Mouse (Mus musculus): Measurements from ENCODE around the gene Gpbp1l1.

DNA sequence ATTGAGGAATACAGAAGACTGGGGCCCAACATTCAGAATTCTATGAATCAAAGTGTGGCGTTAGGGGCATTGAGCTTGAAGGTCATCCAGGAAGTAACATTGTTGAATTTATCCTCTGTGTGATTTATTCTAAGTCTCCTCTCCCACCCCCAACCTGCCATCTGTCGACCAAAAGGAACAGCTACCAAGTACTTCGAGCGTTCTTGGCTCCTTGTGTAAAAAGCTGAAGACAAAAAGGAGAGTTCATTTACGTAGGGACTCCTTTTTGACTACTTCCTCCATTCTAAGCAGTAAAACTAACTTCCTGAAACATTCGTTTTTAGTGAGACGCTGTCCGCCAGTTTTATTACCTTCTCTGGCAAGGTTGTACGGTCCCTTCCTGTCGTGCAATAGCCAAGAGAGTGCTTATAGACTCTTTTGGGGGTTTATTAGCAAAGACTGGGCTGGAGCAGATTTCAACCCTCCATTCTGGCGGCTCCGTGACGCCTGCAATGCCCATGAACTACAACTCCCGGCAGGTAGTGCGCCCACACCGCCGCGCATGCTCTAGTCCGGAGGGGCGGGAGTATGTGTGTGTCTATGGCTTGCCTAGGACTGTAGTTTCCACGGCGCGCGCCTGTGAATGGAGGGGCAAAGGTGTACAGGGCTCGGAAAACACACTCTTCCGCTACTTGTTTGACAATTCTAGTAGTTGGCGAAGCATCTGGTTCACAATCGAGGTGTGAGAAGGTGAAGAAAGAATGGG is 725 bp upstream of the Gpbp1l1 start:
- TF ChIP-seq POLR2A (IDR thresholded peaks at IDR 0.05; ENCODE audit: insufficient read depth, low read length) (no peak), CTCF (IDR thresholded peaks at IDR 0.05; ENCODE audit: low read depth, low read length) (no peak), EP300 (IDR thresholded peaks at IDR 0.05; ENCODE audit: insufficient read depth, low read depth, low read length) (no peak)

Measured in ES-Bruce4 (cell line).